Mouse (Mus musculus) forebrain, embryonic 10.5 days (tissue): ENCODE data around the gene Ptprz1. TPM values are rescaled to one million over a fixed set of nuclear protein-coding genes. Genes with fewer than 3 reads are reported as not detected.
A peak's percentile ranks its signal among the peaks of the same experiment; 100 is the strongest.
"Not testable (repeated sequence)": the region's sequence is repeated elsewhere in the genome, so short reads cannot be mapped to it uniquely, and the experiment has no call there.

ENCODE experiments used
- DNase-seq: peaks from one replicate; pipeline ENCODE4 v3.0.0-alpha.2; 2017; ENCODE audit warnings: low spot score; ENCODE audit errors: extremely low spot score
- H3K27ac ChIP-seq: fragments of 300-500 bp; sonication (generic); 2 replicates; pipeline ENCODE4 v1.5.1; 2016; ENCODE audit warnings: mild to moderate bottlenecking
- H3K27me3 ChIP-seq: fragments of 300-500 bp; sonication (generic); 2 replicates; pipeline ENCODE4 v1.6.1; 2016; ENCODE audit warnings: mild to moderate bottlenecking; ENCODE audit not compliant: poor library complexity, severe bottlenecking
- H3K36me3 ChIP-seq: fragments of 300-500 bp; sonication (generic); replicated peaks from 2 replicates; pipeline ENCODE4 v1.6.1; 2016; ENCODE audit warnings: mild to moderate bottlenecking, moderate library complexity
- H3K4me1 ChIP-seq: fragments of 300-500 bp; sonication (generic); 2 replicates; pipeline ENCODE4 v1.6.1; 2016
- H3K4me3 ChIP-seq: fragments of 300-500 bp; sonication (generic); 2 replicates; pipeline ENCODE4 v1.5.1; 2016; ENCODE audit warnings: mild to moderate bottlenecking, moderate library complexity
- H3K9me3 ChIP-seq: fragments of 300-500 bp; sonication (generic); 2 replicates; pipeline ENCODE4 v1.6.1; 2016; ENCODE audit warnings: mild to moderate bottlenecking, moderate library complexity
- WGBS: fragments of 180-500 bp; shearing (Covaris S2); methylation state at CpG from one replicate; pipeline ENCODE4 v1.1.7; 2016; 5-methylcytosine and 5-hydroxymethylcytosine counted together
- polyA plus RNA-seq: library from polyadenylated mRNA; unstranded; fragments of >200 nt; fragmentation: Nextera tagmentation; extraction: Ambion mirVana; gene quantifications from 2 replicates; pipeline ENCODE4 v1.2.1, GENCODE M21; 2016

The Ptprz1 gene
- polyA plus RNA-seq, 1 experiment from 2014 or later, result 53.1 TPM

DNA sequence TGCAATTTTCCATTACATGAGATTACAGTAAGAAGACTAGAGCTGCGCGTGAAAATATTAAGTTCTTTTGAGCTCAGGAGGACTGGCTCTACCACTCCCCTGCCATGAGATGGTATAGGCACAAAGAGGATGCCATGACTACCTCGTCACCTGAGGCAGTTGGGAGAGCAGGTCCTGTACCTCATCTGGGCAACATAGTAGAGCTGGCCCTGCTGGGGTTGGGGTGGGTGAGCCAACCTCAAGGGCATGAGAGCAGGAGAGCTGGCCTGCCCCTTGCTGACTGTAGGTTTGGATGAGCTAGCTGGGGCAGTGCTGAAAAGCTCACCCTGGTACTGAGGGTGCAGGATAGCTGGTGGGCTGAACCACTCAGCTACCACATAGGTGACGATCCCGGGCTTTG, 180.4 kb downstream of the Ptprz1 start:
- Histone ChIP-seq H3K36me3 (peaks cover 38% of the 10 kb centered on the region), H3K27me3 (no peaks in the 10 kb centered on the region), H3K9me3 (peaks cover 8% of the 10 kb centered on the region), H3K4me3 (no peak overlapping the region), H3K27ac (no peak overlapping the region), H3K4me1 (no peaks in the 10 kb centered on the region)
- WGBS, result 95% methylated on average over 5 of the region's 5 CpGs
- DNase-seq, result no peak

DNA sequence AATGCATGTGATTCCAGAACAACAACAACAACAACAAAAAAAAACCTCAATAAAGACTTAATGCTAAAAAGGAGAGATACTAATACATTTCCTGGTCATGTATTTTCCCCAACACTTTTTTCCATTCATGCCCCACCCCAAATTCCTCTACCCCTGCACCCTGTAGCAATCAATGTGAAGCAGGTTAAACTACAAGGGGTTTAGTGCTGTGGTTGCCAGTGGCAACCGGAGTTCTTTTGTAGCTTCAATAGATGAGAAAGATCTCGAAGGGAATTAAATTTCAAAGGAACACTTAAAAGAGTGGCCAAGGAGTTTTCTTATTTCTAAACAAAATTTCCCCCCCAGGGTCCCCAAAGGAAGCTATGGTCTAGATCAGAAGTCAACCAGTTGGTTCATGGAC, 200.8 kb downstream of the Ptprz1 start:
- peaks cover 24% of the 10 kb centered on the region for H3K4me1 ChIP-seq

DNA sequence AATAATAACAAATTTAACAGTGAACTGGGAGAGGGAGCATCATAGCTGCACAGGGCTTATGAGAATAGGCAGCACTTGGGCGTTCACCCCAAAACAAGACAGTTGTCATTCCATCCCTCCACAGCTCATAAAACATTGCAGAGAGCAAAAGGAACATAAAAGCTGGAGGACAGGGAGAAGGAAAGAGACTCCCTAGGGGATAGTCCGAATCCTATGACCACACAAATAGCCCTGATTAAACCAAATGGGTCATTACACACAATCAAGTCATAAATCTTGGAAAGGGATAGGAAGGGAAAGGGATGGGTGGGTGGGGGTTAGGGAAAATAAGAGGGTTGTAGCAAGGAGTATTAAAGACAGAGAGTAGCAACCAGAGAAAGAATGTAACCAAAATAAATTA, 203.0 kb downstream of the Ptprz1 start:
- Histone ChIP-seq H3K9me3 (no peaks in the 10 kb centered on the region), H3K4me3 (no peak overlapping the region), H3K27me3 (no peaks in the 10 kb centered on the region), H3K4me1 (peaks cover 24% of the 10 kb centered on the region), H3K27ac (no peak overlapping the region), H3K36me3 (no peaks in the 10 kb centered on the region)
- DNase-seq, result no peak
- WGBS, result 92% methylated on average over 2 of the region's 2 CpGs

More for the DNA sequence above, 200.8 kb downstream of the Ptprz1 start:
- no peaks in the 10 kb centered on the region for H3K36me3 ChIP-seq
- WGBS, result 56% methylated on average over 2 of the region's 2 CpGs
- no peak for DNase-seq
- H3K27ac ChIP-seq, result no peak overlapping the region
- H3K4me3 ChIP-seq, result no peak overlapping the region
- H3K9me3 ChIP-seq, result no peaks in the 10 kb centered on the region
- no peaks in the 10 kb centered on the region for H3K27me3 ChIP-seq

DNA sequence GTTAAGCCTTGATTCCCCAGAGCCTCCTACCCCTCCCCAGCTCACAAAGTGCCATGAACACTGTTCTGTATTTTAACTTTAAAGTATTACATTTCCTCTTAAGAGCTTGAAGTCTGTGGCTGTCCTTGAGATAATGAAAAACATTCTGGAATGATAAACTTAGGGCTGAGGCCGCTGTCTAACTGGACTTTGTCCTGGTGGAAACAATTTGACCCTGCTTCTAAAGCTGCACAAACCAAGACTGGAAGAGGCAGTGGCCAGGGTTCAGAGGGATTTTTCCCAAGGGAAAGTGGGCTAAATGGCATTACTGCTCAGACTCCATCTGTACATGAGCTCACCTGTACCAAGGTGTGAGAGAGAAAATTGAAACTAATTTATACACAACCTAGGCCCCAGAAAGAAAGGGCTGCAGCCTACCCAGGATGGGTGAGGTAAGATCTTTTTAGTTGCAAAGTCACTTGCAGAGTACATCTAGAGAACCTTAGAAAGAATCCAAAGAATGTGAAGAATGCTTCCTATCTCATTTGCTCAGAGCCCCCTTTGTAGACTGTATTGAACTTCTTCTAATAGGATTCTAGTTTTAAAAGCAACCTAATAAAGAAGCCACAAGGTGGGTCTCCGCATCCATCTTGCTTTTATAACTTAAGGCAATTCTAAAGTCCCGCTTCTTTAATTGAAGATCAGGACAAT, 204.8 kb downstream of the Ptprz1 start:
- Histone ChIP-seq H3K36me3 (no peaks in the 10 kb centered on the region), H3K9me3 (no peaks in the 10 kb centered on the region), H3K27me3 (no peaks in the 10 kb centered on the region), H3K4me1 (peaks cover 24% of the 10 kb centered on the region), H3K4me3 (no peak overlapping the region), H3K27ac (peak overlapping the region; percentile 40; the same call in 1 of the 2 replicates)
- no peak for DNase-seq
- 48% methylated on average over 3 of the region's 3 CpGs for WGBS

DNA sequence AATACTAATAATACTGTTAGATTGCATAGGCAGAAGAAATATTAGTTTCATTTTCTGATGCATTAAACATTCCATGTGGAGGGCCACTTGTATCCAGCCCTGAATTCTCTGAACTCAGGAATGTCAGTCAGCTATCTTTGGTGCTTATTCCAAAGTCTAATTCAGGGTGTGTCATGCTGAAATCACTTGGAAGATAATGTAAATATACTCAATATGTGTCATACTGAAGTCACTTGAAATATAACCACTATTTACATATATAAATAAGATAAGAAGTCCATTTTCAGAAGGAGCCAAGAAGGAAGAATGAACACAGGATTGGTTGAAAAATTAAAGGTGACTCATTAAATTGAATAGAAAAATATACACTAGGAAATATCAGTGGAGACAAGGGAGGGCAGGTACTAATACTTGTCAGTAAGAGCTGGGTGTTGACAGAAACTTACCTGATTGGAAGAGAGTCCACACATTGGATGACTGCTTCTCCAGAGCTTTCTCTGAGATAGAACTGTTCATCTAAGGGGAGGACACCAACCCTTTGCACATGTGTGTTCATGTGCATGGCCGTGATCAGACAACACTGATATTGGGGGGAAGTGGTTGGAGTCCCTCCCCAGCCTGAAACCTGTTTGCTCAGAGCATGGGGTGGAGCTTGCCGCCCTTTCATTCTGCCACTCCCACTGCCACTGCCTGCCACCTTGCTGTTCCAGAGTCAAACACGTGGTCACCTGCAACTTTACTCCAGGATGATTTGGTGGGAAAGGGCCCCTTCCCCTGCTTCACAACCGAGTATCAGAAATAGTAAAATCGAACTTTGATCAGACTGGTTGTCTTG, 209.5 kb downstream of the Ptprz1 start:
- no peak overlapping the region for H3K4me3 ChIP-seq
- H3K27ac ChIP-seq, result no peak overlapping the region
- H3K4me1 ChIP-seq, result peaks cover 7% of the 10 kb centered on the region
- H3K27me3 ChIP-seq, result no peaks in the 10 kb centered on the region
- H3K36me3 ChIP-seq, result no peaks in the 10 kb centered on the region
- H3K9me3 ChIP-seq, result peaks cover 7% of the 10 kb centered on the region; the same call in 1 of the 2 replicates
- WGBS, result 89% methylated on average over 5 of the region's 5 CpGs
- DNase-seq, result no peak

DNA sequence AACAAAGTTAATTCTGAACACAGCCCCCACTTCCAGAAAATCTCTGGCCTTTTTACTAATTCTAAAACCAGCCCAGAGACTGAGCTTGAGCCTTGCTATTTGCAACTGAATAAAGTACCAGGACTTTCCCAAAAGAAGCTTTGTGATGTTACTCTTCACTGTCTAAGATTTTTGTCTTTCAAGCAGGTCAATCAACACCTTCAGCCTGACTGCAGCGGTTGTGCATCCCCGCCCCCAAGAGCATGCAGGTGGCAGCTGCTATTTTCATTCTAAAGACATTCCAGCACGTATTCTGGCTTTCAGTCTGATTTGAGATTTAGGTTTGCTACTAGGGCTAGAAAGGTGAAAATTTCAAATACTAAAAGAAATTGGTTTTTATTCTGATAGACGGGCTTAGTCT, 214.0 kb downstream of the Ptprz1 start:
- H3K4me3 ChIP-seq, H3K36me3 ChIP-seq, H3K4me1 ChIP-seq, H3K27me3 ChIP-seq, DNase-seq, H3K27ac ChIP-seq, H3K9me3 ChIP-seq: not testable (repeated sequence)
- 84% methylated on average over 4 of the region's 4 CpGs for WGBS

DNA sequence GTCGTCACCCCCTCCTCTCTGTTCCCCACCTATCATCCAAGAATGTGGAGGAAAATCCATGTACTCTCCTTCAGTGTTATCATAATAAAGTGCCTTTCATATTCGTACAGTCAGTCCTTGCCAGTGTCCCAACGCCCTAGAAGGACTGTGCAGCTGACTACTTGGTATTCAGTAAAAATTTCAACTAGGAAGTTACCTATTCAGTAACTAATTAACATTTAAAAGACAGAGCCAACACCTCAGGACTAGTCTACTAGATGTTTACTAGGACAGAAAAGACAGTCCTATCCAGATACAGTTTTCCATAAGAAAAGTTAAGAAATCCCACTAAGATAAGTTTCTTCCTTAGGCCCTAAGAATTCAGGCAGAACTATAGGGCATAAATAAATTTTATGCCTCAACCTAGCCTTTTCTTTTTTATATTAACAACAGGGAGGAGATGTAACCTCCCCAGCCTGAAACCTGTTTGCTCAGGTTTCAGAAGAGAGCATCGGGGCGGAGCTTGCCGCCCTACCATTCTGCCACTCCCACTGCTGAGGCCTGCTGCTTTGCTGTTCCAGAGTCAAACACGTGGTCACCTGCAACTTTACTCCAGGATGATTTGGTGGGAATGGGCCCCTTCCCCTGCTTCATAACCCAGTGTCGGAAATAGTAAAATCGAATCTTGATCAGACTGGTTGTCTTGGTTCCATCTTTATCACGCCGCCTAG, 215.2 kb downstream of the Ptprz1 start:
- H3K36me3 ChIP-seq, DNase-seq, H3K4me3 ChIP-seq, H3K27me3 ChIP-seq, H3K9me3 ChIP-seq, H3K27ac ChIP-seq, H3K4me1 ChIP-seq: not testable (repeated sequence)
- 92% methylated on average over 11 of the region's 11 CpGs for WGBS
